Mouse (Mus musculus) embryonic facial prominence, embryonic 13.5 days (tissue): ENCODE measurements at regions not wholly inside any gene's neighbourhood (a gene's known extent, or its start where the extent isn't known, plus 50 kb on each side); places are given as distances from the start of the nearest gene placed in this dataset.

Source experiments
- ATAC-seq: fragments of 200-750 bp; cut with Nextera tagmentation; 2 replicates; pipeline ENCODE4 v1.8.0; 2017; ENCODE audit warnings: low read depth; ENCODE audit not compliant: insufficient number of reproducible peaks, insufficient read depth, low FRiP score, low TSS enrichment
- H3K27ac ChIP-seq: fragments of 300-500 bp; sonication (generic); 2 replicates; pipeline ENCODE4 v1.5.1; 2015; ENCODE audit warnings: moderate library complexity, mild to moderate bottlenecking, inconsistent platforms
- H3K27me3 ChIP-seq: fragments of 300-500 bp; sonication (generic); 2 replicates; pipeline ENCODE4 v1.6.1; 2015; ENCODE audit warnings: mild to moderate bottlenecking, inconsistent platforms
- H3K36me3 ChIP-seq: fragments of 300-500 bp; sonication (generic); 2 replicates; pipeline ENCODE4 v1.6.1; 2015; ENCODE audit warnings: mild to moderate bottlenecking, inconsistent platforms
- H3K4me1 ChIP-seq: fragments of 300-500 bp; sonication (generic); 2 replicates; pipeline ENCODE4 v1.6.1; 2015; ENCODE audit warnings: inconsistent platforms
- H3K4me2 ChIP-seq: fragments of 300-500 bp; sonication (generic); 2 replicates; pipeline ENCODE4 v1.6.1; 2015; ENCODE audit warnings: moderate library complexity, mild to moderate bottlenecking, inconsistent platforms
- H3K4me3 ChIP-seq: fragments of 300-500 bp; sonication (generic); 2 replicates; pipeline ENCODE4 v1.5.1; 2015; ENCODE audit warnings: mild to moderate bottlenecking, inconsistent platforms
- H3K9ac ChIP-seq: fragments of 300-500 bp; sonication (generic); 2 replicates; pipeline ENCODE4 v1.6.1; 2015; ENCODE audit warnings: mild to moderate bottlenecking, inconsistent platforms
- H3K9me3 ChIP-seq: fragments of 300-500 bp; sonication (generic); 2 replicates; pipeline ENCODE4 v1.6.1; 2016; ENCODE audit warnings: inconsistent platforms
- WGBS: fragments of 180-500 bp; shearing (Covaris S2); methylation state at CpG from one replicate; pipeline ENCODE4 v1.1.7; 2015; ENCODE audit warnings: mixed read lengths; 5-methylcytosine and 5-hydroxymethylcytosine counted together

GRCm38 (mm10) chr7:75923951-75924467, 75.9 kb downstream of the Klhl25 start:
- no peaks in the 10 kb centered on the region for H3K36me3 ChIP-seq
- no peaks in the 10 kb centered on the region for H3K9me3 ChIP-seq
- H3K27ac ChIP-seq: no peak overlapping the region
- no peak overlapping the region for H3K9ac ChIP-seq
- no peak for ATAC-seq
- H3K4me3 ChIP-seq: no peak overlapping the region
- no peaks in the 10 kb centered on the region for H3K4me1 ChIP-seq
- no peaks in the 10 kb centered on the region for H3K27me3 ChIP-seq
- WGBS: 31% methylated on average over 3 of the region's 3 CpGs
- no peak overlapping the region for H3K4me2 ChIP-seq

- no peaks in the 10 kb centered on the region for H3K9me3 ChIP-seq
- 38% methylated on average over 4 of the region's 4 CpGs for WGBS
- no peak for ATAC-seq
- no peaks in the 10 kb centered on the region for H3K27me3 ChIP-seq
- no peak overlapping the region for H3K27ac ChIP-seq
- H3K36me3 ChIP-seq: no peaks in the 10 kb centered on the region
- H3K4me2 ChIP-seq: no peak overlapping the region
- H3K4me3 ChIP-seq: no peak overlapping the region
- no peak overlapping the region for H3K9ac ChIP-seq
- no peaks in the 10 kb centered on the region for H3K4me1 ChIP-seq
Observed at GRCm38 (mm10) chr7:75927537-75927936, 79.4 kb downstream of the Klhl25 start.

- Histone ChIP-seq H3K4me1 (no peaks in the 10 kb centered on the region), H3K9me3 (no peaks in the 10 kb centered on the region), H3K9ac (no peak overlapping the region), H3K4me3 (no peak overlapping the region), H3K4me2 (no peak overlapping the region), H3K27ac (no peak overlapping the region), H3K27me3 (no peaks in the 10 kb centered on the region), H3K36me3 (no peaks in the 10 kb centered on the region)
- 62% methylated on average over 3 of the region's 3 CpGs for WGBS
- ATAC-seq: no peak
Observed at GRCm38 (mm10) chr7:75943844-75944243, 95.7 kb downstream of the Klhl25 start.

GRCm38 (mm10) chr7:75955671-75956070, 107.6 kb downstream of the Klhl25 start:
- Histone ChIP-seq H3K4me1 (no peaks in the 10 kb centered on the region), H3K9ac (no peak overlapping the region), H3K36me3 (no peaks in the 10 kb centered on the region), H3K27me3 (no peaks in the 10 kb centered on the region), H3K27ac (no peak overlapping the region), H3K4me2 (no peak overlapping the region), H3K9me3 (no peaks in the 10 kb centered on the region), H3K4me3 (no peak overlapping the region)
- no peak for ATAC-seq
- WGBS: 70% methylated on average over 9 of the region's 9 CpGs

GRCm38 (mm10) chr7:75957366-75957765, 109.3 kb downstream of the Klhl25 start:
- Histone ChIP-seq H3K4me3 (no peak overlapping the region), H3K36me3 (no peaks in the 10 kb centered on the region), H3K27me3 (no peaks in the 10 kb centered on the region), H3K27ac (no peak overlapping the region), H3K9ac (no peak overlapping the region), H3K4me1 (no peaks in the 10 kb centered on the region), H3K9me3 (no peaks in the 10 kb centered on the region), H3K4me2 (no peak overlapping the region)
- WGBS: 87% methylated on average over 5 of the region's 5 CpGs
- ATAC-seq: no peak

- 88% methylated on average over 14 of the region's 14 CpGs for WGBS
- Histone ChIP-seq H3K36me3 (no peaks in the 10 kb centered on the region), H3K9ac (no peak overlapping the region), H3K27me3 (no peaks in the 10 kb centered on the region), H3K27ac (no peak overlapping the region), H3K4me2 (no peak overlapping the region), H3K4me1 (no peaks in the 10 kb centered on the region), H3K9me3 (no peaks in the 10 kb centered on the region), H3K4me3 (no peak overlapping the region)
- ATAC-seq: no peak
Observed at GRCm38 (mm10) chr7:75959903-75960620, 112.0 kb downstream of the Klhl25 start.

- Histone ChIP-seq H3K36me3 (no peaks in the 10 kb centered on the region), H3K27me3 (no peaks in the 10 kb centered on the region), H3K4me1 (no peaks in the 10 kb centered on the region), H3K9ac (no peak overlapping the region), H3K4me2 (no peak overlapping the region), H3K27ac (no peak overlapping the region), H3K4me3 (no peak overlapping the region), H3K9me3 (no peaks in the 10 kb centered on the region)
- no peak for ATAC-seq
- WGBS: 88% methylated on average over 5 of the region's 5 CpGs
Observed at GRCm38 (mm10) chr7:75968177-75968576, 120.1 kb downstream of the Klhl25 start.

GRCm38 (mm10) chr7:75970914-75971313, 122.8 kb downstream of the Klhl25 start:
- Histone ChIP-seq H3K27me3 (no peaks in the 10 kb centered on the region), H3K27ac (no peak overlapping the region), H3K36me3 (no peaks in the 10 kb centered on the region), H3K4me1 (no peaks in the 10 kb centered on the region), H3K4me3 (no peak overlapping the region), H3K9me3 (no peaks in the 10 kb centered on the region), H3K4me2 (no peak overlapping the region), H3K9ac (no peak overlapping the region)
- ATAC-seq: no peak
- 49% methylated on average over 7 of the region's 7 CpGs for WGBS

GRCm38 (mm10) chr7:75971706-75972105, 123.6 kb downstream of the Klhl25 start:
- Histone ChIP-seq H3K9ac (no peak overlapping the region), H3K27ac (no peak overlapping the region), H3K4me3 (no peak overlapping the region), H3K9me3 (no peaks in the 10 kb centered on the region), H3K4me2 (no peak overlapping the region), H3K27me3 (no peaks in the 10 kb centered on the region), H3K4me1 (no peaks in the 10 kb centered on the region), H3K36me3 (no peaks in the 10 kb centered on the region)
- 93% methylated on average over 3 of the region's 3 CpGs for whole genome bisulfite sequencing
- ATAC-seq: no peak

- peaks cover 6% of the 10 kb centered on the region; the same call in 1 of the 2 replicates for H3K27me3 ChIP-seq
- no peak overlapping the region for H3K4me3 ChIP-seq
- no peak overlapping the region for H3K27ac ChIP-seq
- WGBS: 45% methylated on average over 5 of the region's 5 CpGs
- no peak overlapping the region for H3K9ac ChIP-seq
- H3K36me3 ChIP-seq: no peaks in the 10 kb centered on the region
- peaks cover 9% of the 10 kb centered on the region; the same call in 1 of the 2 replicates for H3K4me1 ChIP-seq
- no peak overlapping the region for H3K4me2 ChIP-seq
- H3K9me3 ChIP-seq: no peaks in the 10 kb centered on the region
- ATAC-seq: no peak
Observed at GRCm38 (mm10) chr7:75981560-75981959, 133.4 kb downstream of the Klhl25 start.

- H3K4me2 ChIP-seq: peak overlapping the region; percentile 31
- H3K4me3 ChIP-seq: no peak overlapping the region
- WGBS: 24% methylated on average over 23 of the region's 23 CpGs
- H3K27me3 ChIP-seq: peaks cover 6% of the 10 kb centered on the region; the same call in 1 of the 2 replicates
- H3K9me3 ChIP-seq: no peaks in the 10 kb centered on the region
- no peaks in the 10 kb centered on the region for H3K36me3 ChIP-seq
- no peak for ATAC-seq
- H3K4me1 ChIP-seq: peaks cover 9% of the 10 kb centered on the region; the same call in 1 of the 2 replicates
- H3K27ac ChIP-seq: no peak overlapping the region
- H3K9ac ChIP-seq: no peak overlapping the region
Observed at GRCm38 (mm10) chr7:75983029-75983808, 135.1 kb downstream of the Klhl25 start.

- no peak overlapping the region for H3K4me2 ChIP-seq
- 65% methylated on average over 7 of the region's 7 CpGs for WGBS
Observed at GRCm38 (mm10) chr7:75983809-75984171, 135.7 kb downstream of the Klhl25 start.

More at GRCm38 (mm10) chr7:75983809-75984171, 135.7 kb downstream of the Klhl25 start:
- H3K4me1 ChIP-seq: peaks cover 9% of the 10 kb centered on the region; the same call in 1 of the 2 replicates
- H3K9ac ChIP-seq: no peak overlapping the region
- H3K36me3 ChIP-seq: no peaks in the 10 kb centered on the region
- no peak overlapping the region for H3K27ac ChIP-seq
- peaks cover 6% of the 10 kb centered on the region; the same call in 1 of the 2 replicates for H3K27me3 ChIP-seq
- no peak for ATAC-seq
- no peak overlapping the region for H3K4me3 ChIP-seq
- H3K9me3 ChIP-seq: no peaks in the 10 kb centered on the region
